Mouse (Mus musculus): ENCODE measurements at regions not wholly inside any gene's neighbourhood (a gene's known extent, or its start where the extent isn't known, plus 50 kb on each side); places are given as distances from the start of the nearest gene placed in this dataset.

DNA sequence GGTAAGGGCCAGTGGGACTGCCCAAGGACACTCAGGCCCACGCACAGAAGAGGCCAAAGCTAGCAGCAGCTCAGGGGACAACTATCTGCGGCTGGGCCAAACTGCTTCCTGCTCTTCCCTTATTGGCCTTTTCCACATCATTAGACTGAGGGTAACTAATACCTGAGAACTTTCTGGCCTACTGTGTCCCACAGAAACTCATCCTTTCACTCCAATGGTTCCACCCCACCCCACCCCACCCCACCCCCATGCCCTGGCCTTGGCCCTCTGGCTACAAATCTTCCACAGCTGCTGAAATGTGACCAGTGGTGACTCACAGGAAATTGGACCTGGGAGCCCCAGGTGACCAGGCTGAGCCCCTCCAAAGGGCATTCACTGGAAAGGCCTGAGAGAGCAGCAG is 604.6 kb upstream of the Adam5 start:
- 50% methylated on average over 2 of the region's 2 CpGs for WGBS
- TF ChIP-seq CTCF (IDR thresholded peaks at IDR 0.05) (no peak), POLR2A (IDR thresholded peaks at IDR 0.05; ENCODE audit: insufficient read depth, low read depth, low read length) (no peak), EP300 (IDR thresholded peaks at IDR 0.05; ENCODE audit: insufficient read depth, low read depth, low read length) (no peak)
- no peaks in the 10 kb centered on the region for H3K27me3 ChIP-seq (ENCODE audit: control insufficient read depth, insufficient read depth, low read length)

GRCm38 (mm10) chr8:25426207-25426606 is 602.0 kb upstream of the Adam5 start:
- WGBS, result 35% methylated on average over 1 of the region's 1 CpGs
- Histone ChIP-seq H3K36me3 (ENCODE audit: control insufficient read depth, insufficient read depth, low read length) (no peaks in the 10 kb centered on the region), H3K79me2 (replicated peaks; ENCODE audit: control insufficient read depth, insufficient read depth, low read length) (no peaks in the 10 kb centered on the region), H3K9ac (ENCODE audit: low read depth, low read length) (no peak overlapping the region), H3K4me3 (no peak overlapping the region), H3K27me3 (ENCODE audit: control insufficient read depth, insufficient read depth, low read length) (no peaks in the 10 kb centered on the region), H3K4me1 (ENCODE audit: control insufficient read depth, insufficient read depth, low read length) (no peaks in the 10 kb centered on the region), H3K27ac (no peak overlapping the region)
- TF ChIP-seq CTCF (IDR thresholded peaks at IDR 0.05) (no peak), EP300 (IDR thresholded peaks at IDR 0.05; ENCODE audit: insufficient read depth, low read depth, low read length) (no peak), POLR2A (IDR thresholded peaks at IDR 0.05; ENCODE audit: insufficient read depth, low read depth, low read length) (no peak)
- intact Hi-C loops (cut with DNase I), result no loop called here
- DNase-seq, result no peak

More for the DNA sequence above, 604.6 kb upstream of the Adam5 start:
- Histone ChIP-seq H3K79me2 (replicated peaks; ENCODE audit: control insufficient read depth, insufficient read depth, low read length) (no peaks in the 10 kb centered on the region), H3K27ac (no peak overlapping the region), H3K9ac (ENCODE audit: low read depth, low read length) (no peak overlapping the region), H3K36me3 (ENCODE audit: control insufficient read depth, insufficient read depth, low read length) (no peaks in the 10 kb centered on the region), H3K4me3 (no peak overlapping the region), H3K4me1 (ENCODE audit: control insufficient read depth, insufficient read depth, low read length) (no peaks in the 10 kb centered on the region)
- DNase-seq, result no peak
- intact Hi-C loops (cut with DNase I), result no loop called here

DNA sequence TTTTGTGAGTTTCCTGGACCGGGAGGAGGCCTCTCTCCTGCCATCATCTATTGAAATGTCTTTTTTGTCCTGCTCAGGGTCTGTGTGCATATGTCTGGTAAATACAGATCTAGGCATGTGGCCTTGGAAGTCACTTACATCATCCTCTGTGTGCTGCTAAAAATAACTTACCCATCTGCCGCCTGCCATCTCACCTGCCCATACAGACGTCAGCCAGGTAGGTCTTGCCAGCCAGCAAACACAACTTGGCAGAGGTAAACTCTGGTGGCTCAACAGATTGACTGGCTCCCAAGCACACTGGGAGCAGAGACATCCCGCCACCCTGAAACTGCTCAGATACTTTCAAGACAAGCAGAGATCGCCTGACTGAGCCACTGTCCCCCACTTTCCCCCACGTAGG is 597.3 kb upstream of the Adam5 start:
- Histone ChIP-seq H3K4me3 (no peak overlapping the region), H3K79me2 (replicated peaks; ENCODE audit: control insufficient read depth, insufficient read depth, low read length) (no peaks in the 10 kb centered on the region), H3K27me3 (ENCODE audit: control insufficient read depth, insufficient read depth, low read length) (no peaks in the 10 kb centered on the region), H3K27ac (no peak overlapping the region), H3K36me3 (ENCODE audit: control insufficient read depth, insufficient read depth, low read length) (no peaks in the 10 kb centered on the region), H3K9ac (ENCODE audit: low read depth, low read length) (no peak overlapping the region), H3K4me1 (ENCODE audit: control insufficient read depth, insufficient read depth, low read length) (no peaks in the 10 kb centered on the region)
- no peak for DNase-seq
- TF ChIP-seq POLR2A (IDR thresholded peaks at IDR 0.05; ENCODE audit: insufficient read depth, low read depth, low read length) (no peak), EP300 (IDR thresholded peaks at IDR 0.05; ENCODE audit: insufficient read depth, low read depth, low read length) (no peak), CTCF (IDR thresholded peaks at IDR 0.05) (no peak)
- 91% methylated on average over 6 of the region's 6 CpGs for WGBS
- intact Hi-C loops (cut with DNase I), result no loop called here

GRCm38 (mm10) chr8:25410536-25410935 is 586.4 kb upstream of the Adam5 start:
- WGBS, result 91% methylated on average over 5 of the region's 5 CpGs
- no peak for DNase-seq
- Histone ChIP-seq H3K79me2 (replicated peaks; ENCODE audit: control insufficient read depth, insufficient read depth, low read length) (no peaks in the 10 kb centered on the region), H3K4me3 (no peak overlapping the region), H3K9ac (ENCODE audit: low read depth, low read length) (no peak overlapping the region), H3K27me3 (ENCODE audit: control insufficient read depth, insufficient read depth, low read length) (no peaks in the 10 kb centered on the region), H3K27ac (no peak overlapping the region), H3K4me1 (ENCODE audit: control insufficient read depth, insufficient read depth, low read length) (no peaks in the 10 kb centered on the region), H3K36me3 (ENCODE audit: control insufficient read depth, insufficient read depth, low read length) (no peaks in the 10 kb centered on the region)
- TF ChIP-seq EP300 (IDR thresholded peaks at IDR 0.05; ENCODE audit: insufficient read depth, low read depth, low read length) (no peak), CTCF (IDR thresholded peaks at IDR 0.05) (no peak), POLR2A (IDR thresholded peaks at IDR 0.05; ENCODE audit: insufficient read depth, low read depth, low read length) (no peak)
- intact Hi-C loops (cut with DNase I), result no loop called here

GRCm38 (mm10) chr8:25407862-25408261 is 583.7 kb upstream of the Adam5 start:
- H3K9ac ChIP-seq (ENCODE audit: low read depth, low read length), result no peak overlapping the region
- no peak overlapping the region for H3K4me3 ChIP-seq
- H3K27me3 ChIP-seq (ENCODE audit: control insufficient read depth, insufficient read depth, low read length), result no peaks in the 10 kb centered on the region
- TF ChIP-seq EP300 (IDR thresholded peaks at IDR 0.05; ENCODE audit: insufficient read depth, low read depth, low read length) (no peak), CTCF (IDR thresholded peaks at IDR 0.05) (no peak), POLR2A (IDR thresholded peaks at IDR 0.05; ENCODE audit: insufficient read depth, low read depth, low read length) (no peak)
- no peaks in the 10 kb centered on the region for H3K4me1 ChIP-seq (ENCODE audit: control insufficient read depth, insufficient read depth, low read length)
- DNase-seq, result no peak
- no peaks in the 10 kb centered on the region for H3K79me2 ChIP-seq (replicated peaks; ENCODE audit: control insufficient read depth, insufficient read depth, low read length)
- no peaks in the 10 kb centered on the region for H3K36me3 ChIP-seq (ENCODE audit: control insufficient read depth, insufficient read depth, low read length)
- WGBS, result 89% methylated on average over 5 of the region's 5 CpGs
- no peak overlapping the region for H3K27ac ChIP-seq
- intact Hi-C loops (cut with DNase I), result no loop called here

- no peak for TF ChIP-seq EP300 (IDR thresholded peaks at IDR 0.05; ENCODE audit: insufficient read depth, low read depth, low read length)
- TF ChIP-seq CTCF (IDR thresholded peaks at IDR 0.05), result no peak
- TF ChIP-seq POLR2A (IDR thresholded peaks at IDR 0.05; ENCODE audit: insufficient read depth, low read depth, low read length), result no peak
- intact Hi-C loops (cut with DNase I), result no loop called here
- H3K4me3 ChIP-seq, result no peak overlapping the region
- no peaks in the 10 kb centered on the region for H3K27me3 ChIP-seq (ENCODE audit: control insufficient read depth, insufficient read depth, low read length)
- 63% methylated on average over 6 of the region's 6 CpGs for WGBS
- no peaks in the 10 kb centered on the region for H3K79me2 ChIP-seq (replicated peaks; ENCODE audit: control insufficient read depth, insufficient read depth, low read length)
- H3K9ac ChIP-seq (ENCODE audit: low read depth, low read length), result no peak overlapping the region
- no peak for DNase-seq
- H3K27ac ChIP-seq, result no peak overlapping the region
- no peaks in the 10 kb centered on the region for H3K36me3 ChIP-seq (ENCODE audit: control insufficient read depth, insufficient read depth, low read length)
- H3K4me1 ChIP-seq (ENCODE audit: control insufficient read depth, insufficient read depth, low read length), result peaks cover 3% of the 10 kb centered on the region
These were observed 568.6 kb upstream of the Adam5 start for GRCm38 (mm10) chr8:25392766-25393166.

Measured in heart, adult 2 months (tissue).